11 mouse cellular contexts compared by ENCODE assay signal in the genomic region with DNA sequence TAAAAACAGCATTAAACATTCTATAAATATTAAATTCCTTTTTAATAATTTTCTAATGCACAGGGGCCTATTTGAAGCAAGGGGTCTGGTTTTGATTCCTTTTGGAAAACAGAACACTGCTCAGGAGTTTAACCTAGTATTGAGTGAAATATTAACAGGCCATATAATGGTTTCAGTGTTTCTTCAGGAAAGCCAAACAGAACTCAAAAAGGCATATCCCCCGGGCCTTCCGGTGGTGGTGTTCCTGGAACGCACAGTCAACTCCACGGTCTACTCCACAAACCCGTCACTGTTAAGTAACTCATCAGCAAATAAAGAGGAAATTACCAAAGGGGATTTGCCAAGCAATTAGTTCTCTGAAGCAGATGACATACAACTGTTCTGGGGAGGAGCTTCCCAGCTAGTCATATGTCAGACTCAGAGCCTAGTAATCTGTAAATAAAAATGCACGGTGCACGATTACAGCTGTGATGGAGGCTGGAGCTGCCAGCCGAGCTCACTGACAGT. TPM values are rescaled to one million over a fixed set of nuclear protein-coding genes. Genes with fewer than 3 reads are reported as not detected.
DNase-seq lines count a peak whose midpoint lies in the region; ATAC-seq and TF ChIP-seq lines count a peak whose summit lies in the region.
"Had no signal": no experiment of that assay in that cellular context is flagged by ENCODE, and none has a peak within 500 bp of the region (broad histone marks: within the 10 kb centered on the region; RNA-seq: fewer than 3 reads in every experiment).

No protein-coding gene starts in this region.

- H3K4me3 ChIP-seq in embryonic facial prominence, embryonic 14.5 days (ENCODE audit: low read depth, low read length): no peak overlapping the region
- no peak overlapping the region for H3K4me3 ChIP-seq in embryonic facial prominence, embryonic 10.5 days
- H3K4me3 ChIP-seq in lung, embryonic 14.5 days (ENCODE audit: low read depth, low read length): no peak overlapping the region
- no peak overlapping the region for H3K4me3 ChIP-seq in lung, adult 2 months (replicated peaks; ENCODE audit: extremely low read depth, low read depth, low read length)
- no peak overlapping the region for H3K4me3 ChIP-seq in intestine, embryonic 16.5 days (ENCODE audit: low read length)
- no peak overlapping the region for H3K4me3 ChIP-seq in cerebellum, adult 2 months (replicated peaks; ENCODE audit: insufficient read depth, low read depth, low read length)
- H3K4me3 ChIP-seq: embryonic facial prominence, embryonic 13.5 days had no signal

- peak; percentile 41; the same call in 1 of the 2 replicates for ATAC-seq in embryonic facial prominence, embryonic 14.5 days (ENCODE audit: low read depth)
- no peak for ATAC-seq in lung, embryonic 14.5 days (ENCODE audit: insufficient read depth)
- peak; percentile 67 for ATAC-seq in intestine, embryonic 16.5 days
- peak; percentile 66 for ATAC-seq in megakaryocyte progenitor cell, adult 5-6 weeks (replicated peaks; ENCODE audit: poor library complexity)

- H3K27me3 ChIP-seq in embryonic facial prominence, embryonic 14.5 days (replicated peaks; ENCODE audit: control insufficient read depth, insufficient read depth, low read length): no peaks in the 10 kb centered on the region
- H3K27me3 ChIP-seq in embryonic facial prominence, embryonic 10.5 days (replicated peaks; ENCODE audit: low read depth, poor library complexity, severe bottlenecking): no peaks in the 10 kb centered on the region
- H3K27me3 ChIP-seq in lung, embryonic 14.5 days (ENCODE audit: insufficient read depth, low read length): no peaks in the 10 kb centered on the region
- no peaks in the 10 kb centered on the region for H3K27me3 ChIP-seq in intestine, embryonic 16.5 days (replicated peaks; ENCODE audit: control insufficient read depth, insufficient read depth, low read length)
- no peaks in the 10 kb centered on the region for H3K27me3 ChIP-seq in cerebellum, adult 2 months (ENCODE audit: control insufficient read depth, insufficient read depth, low read length)
- H3K27me3 ChIP-seq: embryonic facial prominence, embryonic 13.5 days had no signal

- TF ChIP-seq POLR2A in lung, adult 2 months (IDR thresholded peaks at IDR 0.05; ENCODE audit: borderline replicate concordance, extremely low read depth, low read depth, low read length): no peak
- TF ChIP-seq POLR2A in cerebellum, adult 2 months (IDR thresholded peaks at IDR 0.05; ENCODE audit: borderline replicate concordance, insufficient read depth, low read length): no peak

- no peak for TF ChIP-seq CTCF in lung, embryonic 14.5 days (IDR thresholded peaks at IDR 0.05; ENCODE audit: low read depth)
- no peak for TF ChIP-seq CTCF in lung, adult 2 months (IDR thresholded peaks at IDR 0.05; ENCODE audit: insufficient read depth, low read length)
- no peak for TF ChIP-seq CTCF in cerebellum, adult 2 months (IDR thresholded peaks at IDR 0.05; ENCODE audit: borderline replicate concordance, insufficient read depth, low read depth, low read length)

- peaks cover 11% of the 10 kb centered on the region for H3K4me1 ChIP-seq in embryonic facial prominence, embryonic 14.5 days (ENCODE audit: control insufficient read depth, insufficient read depth, low read length)
- peaks cover 5% of the 10 kb centered on the region; the same call in 1 of the 2 replicates for H3K4me1 ChIP-seq in embryonic facial prominence, embryonic 10.5 days
- peaks cover 11% of the 10 kb centered on the region; the same call in 1 of the 2 replicates for H3K4me1 ChIP-seq in lung, embryonic 14.5 days (ENCODE audit: insufficient read depth)
- peaks cover 4% of the 10 kb centered on the region; the same call in 1 of the 2 replicates for H3K4me1 ChIP-seq in lung, adult 2 months (ENCODE audit: control insufficient read depth, insufficient read depth, low read length)
- peaks cover 7% of the 10 kb centered on the region; the same call in 1 of the 2 replicates for H3K4me1 ChIP-seq in intestine, embryonic 16.5 days (ENCODE audit: control insufficient read depth, insufficient read depth, low read length)
- H3K4me1 ChIP-seq in cerebellum, adult 2 months (ENCODE audit: control insufficient read depth, insufficient read depth, low read length): peaks cover 7% of the 10 kb centered on the region

- H3K4me2 ChIP-seq in embryonic facial prominence, embryonic 14.5 days (ENCODE audit: low read depth, low read length): no peak overlapping the region
- no peak overlapping the region for H3K4me2 ChIP-seq in lung, embryonic 14.5 days
- H3K4me2 ChIP-seq in intestine, embryonic 16.5 days (ENCODE audit: low read depth, low read length): peak overlapping the region; percentile 24; the same call in 1 of the 2 replicates
- H3K4me2 ChIP-seq: embryonic facial prominence, embryonic 13.5 days had no signal

- H3K36me3 ChIP-seq in embryonic facial prominence, embryonic 14.5 days (ENCODE audit: control insufficient read depth, insufficient read depth, low read length): no peaks in the 10 kb centered on the region
- H3K36me3 ChIP-seq in embryonic facial prominence, embryonic 10.5 days (replicated peaks): no peaks in the 10 kb centered on the region
- H3K36me3 ChIP-seq in lung, embryonic 14.5 days (ENCODE audit: insufficient read depth): no peaks in the 10 kb centered on the region
- H3K36me3 ChIP-seq in intestine, embryonic 16.5 days (ENCODE audit: control insufficient read depth, insufficient read depth, low read length): no peaks in the 10 kb centered on the region

- H3K9ac ChIP-seq in embryonic facial prominence, embryonic 14.5 days (ENCODE audit: low read depth, low read length): no peak overlapping the region
- H3K9ac ChIP-seq in lung, embryonic 14.5 days: no peak overlapping the region
- H3K9ac ChIP-seq in intestine, embryonic 16.5 days (ENCODE audit: low read depth, low read length): 0 out of 2 replicates have a peak overlapping the region, but pooled peaks have one; percentile 17
- H3K9ac ChIP-seq: embryonic facial prominence, embryonic 13.5 days; liver, embryonic 14.5 days had no signal

- WGBS in embryonic facial prominence, embryonic 14.5 days: 37% methylated on average over 8 of the region's 8 CpGs
- WGBS in embryonic facial prominence, embryonic 10.5 days: 71% methylated on average over 8 of the region's 8 CpGs
- 28% methylated on average over 8 of the region's 8 CpGs for WGBS in lung, embryonic 14.5 days
- WGBS in lung, adult 2 months: 54% methylated on average over 8 of the region's 8 CpGs
- 26% methylated on average over 8 of the region's 8 CpGs for WGBS in intestine, embryonic 16.5 days
- 29% methylated on average over 8 of the region's 8 CpGs for WGBS in cerebellum, adult 2 months

- H3K27ac ChIP-seq in embryonic facial prominence, embryonic 14.5 days (replicated peaks; ENCODE audit: low read depth, low read length): no peak overlapping the region
- H3K27ac ChIP-seq in embryonic facial prominence, embryonic 10.5 days (replicated peaks): no peak overlapping the region
- H3K27ac ChIP-seq in lung, embryonic 14.5 days (ENCODE audit: low read depth): peak overlapping the region; percentile 66
- peak overlapping the region; percentile 71 for H3K27ac ChIP-seq in intestine, embryonic 16.5 days (ENCODE audit: low read length)
- H3K27ac ChIP-seq in cerebellum, adult 2 months (ENCODE audit: insufficient read depth, low read length): no peak overlapping the region
- H3K27ac ChIP-seq: embryonic facial prominence, embryonic 13.5 days; liver, embryonic 14.5 days had no signal

- DNase-seq in embryonic facial prominence, embryonic 14.5 days (ENCODE audit: low spot score): peak; percentile 51
- no peak for DNase-seq in embryonic facial prominence, embryonic 10.5 days (ENCODE audit: low spot score)
- DNase-seq in lung, embryonic 14.5 days: peak; percentile 34
- no peak for DNase-seq in lung, adult 2 months
- no peak for DNase-seq in embryo, embryonic 10.5 days (ENCODE audit: low spot score)
- no peak for DNase-seq in cerebellum, adult 2 months
- DNase-seq: gastrocnemius, postnatal 36 days had no signal

- no peaks in the 10 kb centered on the region for H3K9me3 ChIP-seq in embryonic facial prominence, embryonic 14.5 days (ENCODE audit: control insufficient read depth, low read length)
- H3K9me3 ChIP-seq in embryonic facial prominence, embryonic 10.5 days: no peaks in the 10 kb centered on the region
- no peaks in the 10 kb centered on the region for H3K9me3 ChIP-seq in lung, embryonic 14.5 days (ENCODE audit: low read depth, low read length)
- no peaks in the 10 kb centered on the region for H3K9me3 ChIP-seq in intestine, embryonic 16.5 days (ENCODE audit: control insufficient read depth, low read length)
- H3K9me3 ChIP-seq: embryonic facial prominence, embryonic 13.5 days had no signal

RNA-seq across cellular contexts. Expression of a gene that starts 14.4 kb away (rescaled TPM):
- 3.6 and 3.8 TPM in 2 replicates for polyA plus RNA-seq in embryonic facial prominence, embryonic 14.5 days (2014; fragmentation: Nextera tagmentation; extraction: Ambion mirVana)
- polyA plus RNA-seq in embryonic facial prominence, embryonic 10.5 days (2016; fragmentation: Nextera tagmentation; extraction: Ambion mirVana): 1.1 and 1.2 TPM in 2 replicates
- polyA plus RNA-seq in lung, embryonic 14.5 days (2014; fragmentation: Nextera tagmentation; extraction: Ambion mirVana): 3.9 and 6.4 TPM in 2 replicates
- polyA plus RNA-seq in lung, adult 2 months (2012; rRNA removed): 16.7 and 19.8 TPM in 2 replicates
- polyA plus RNA-seq in intestine, embryonic 16.5 days (2015; fragmentation: Nextera tagmentation; extraction: Ambion mirVana): 5.0 and 5.3 TPM in 2 replicates
- total RNA-seq in megakaryocyte progenitor cell, adult 5-6 weeks (2015): 16.8 and 22.6 TPM in 2 replicates
- total RNA-seq in megakaryocyte progenitor cell, adult 5-6 weeks (2017): 7.2 and 13.7 TPM in 2 replicates
- 16.9 TPM in 2 replicates for polyA plus RNA-seq in cerebellum, adult 2 months (2012; rRNA removed)

Comparison
In these comparisons a context has a peak if more than half of its experiments do, and no peak if none do; other contexts are left out.
1. DNase-seq: peak in embryonic facial prominence, embryonic 14.5 days (single experiment) and lung, embryonic 14.5 days (single experiment); none in embryonic facial prominence, embryonic 10.5 days (single experiment), lung, adult 2 months (single experiment), embryo, embryonic 10.5 days (single experiment) and cerebellum, adult 2 months (0 of 2).
2. H3K27ac ChIP-seq: peak in lung, embryonic 14.5 days (single experiment) and intestine, embryonic 16.5 days (single experiment); none in embryonic facial prominence, embryonic 14.5 days (single experiment), embryonic facial prominence, embryonic 10.5 days (single experiment) and cerebellum, adult 2 months (single experiment).